Mouse (Mus musculus) cerebellum, adult 2 months (tissue): ENCODE measurements around the gene Fam162b. TPM values are rescaled to one million over a fixed set of nuclear protein-coding genes. Genes with fewer than 3 reads are reported as not detected.
A peak's percentile ranks its signal among the peaks of the same experiment; 100 is the strongest.

Experiments used
- DNase-seq, 2 experiments: peaks; one replicate each; pipeline ENCODE4 v3.0.0; 2021
- H3K27ac ChIP-seq: fragments of 200-500 bp; 2 replicates; pipeline ENCODE4 v1.5.1; 2012; ENCODE audit warnings: low read length, control low read depth, inconsistent platforms; ENCODE audit not compliant: insufficient read depth
- H3K27me3 ChIP-seq: fragments of 200-500 bp; 2 replicates; pipeline ENCODE4 v1.6.1; 2012; ENCODE audit warnings: inconsistent platforms, mild to moderate bottlenecking, low read length, moderate library complexity; ENCODE audit not compliant: control insufficient read depth, insufficient read depth
- H3K4me1 ChIP-seq: fragments of 200-500 bp; 2 replicates; pipeline ENCODE4 v1.6.1; 2011; ENCODE audit warnings: low read length; ENCODE audit not compliant: control insufficient read depth, insufficient read depth
- H3K4me3 ChIP-seq: fragments of 200-500 bp; replicated peaks from 2 replicates; pipeline ENCODE3; 2011; ENCODE audit warnings: mild to moderate bottlenecking, low read depth, low read length, control low read depth; ENCODE audit not compliant: insufficient read depth
- CTCF ChIP-seq: fragments of 200-500 bp; IDR thresholded peaks from 2 replicates; pipeline ENCODE4 v1.5.1; 2011; ENCODE audit warnings: low read depth, mild to moderate bottlenecking, control low read depth, low read length, moderate library complexity, borderline replicate concordance; ENCODE audit not compliant: insufficient read depth
- POLR2A ChIP-seq: fragments of 200-500 bp; IDR thresholded peaks from 2 replicates; pipeline ENCODE4 v1.6.1; 2011; ENCODE audit warnings: low read length, control low read depth, borderline replicate concordance; ENCODE audit not compliant: insufficient read depth
- WGBS: fragments of 180-500 bp; shearing (Covaris S2); methylation state at CpG from one replicate; pipeline ENCODE4 v1.1.7; 2018; 5-methylcytosine and 5-hydroxymethylcytosine counted together
- polyA plus RNA-seq: library from polyadenylated mRNA; depleted of rRNA; stranded (reverse); fragments of >200 nt; gene quantifications from 2 replicates; pipeline ENCODE4 v1.2.3, GENCODE M21; 2012; rRNA removed

The Fam162b gene
- polyA plus RNA-seq, 1 experiment = not detected

GRCm38 (mm10) chr10:51571225-51571996, 18.9 kb downstream of the Fam162b start:
- Histone ChIP-seq H3K4me3 (no peak overlapping the region), H3K27ac (no peak overlapping the region), H3K27me3 (no peaks in the 10 kb centered on the region), H3K4me1 (no peaks in the 10 kb centered on the region)
- WGBS = 77% methylated on average over 9 of the region's 9 CpGs
- DNase-seq = no peak
- TF ChIP-seq CTCF = no peak
- no peak for TF ChIP-seq POLR2A

GRCm38 (mm10) chr10:51556005-51556404, 34.3 kb downstream of the Fam162b start:
- H3K4me1 ChIP-seq = no peaks in the 10 kb centered on the region
- TF ChIP-seq CTCF (no peak), POLR2A (no peak)
- no peaks in the 10 kb centered on the region for H3K27me3 ChIP-seq
- WGBS = 15% methylated on average over 1 of the region's 1 CpGs
- no peak overlapping the region for H3K4me3 ChIP-seq
- no peak for DNase-seq
- no peak overlapping the region for H3K27ac ChIP-seq

- Histone ChIP-seq H3K4me1 (no peaks in the 10 kb centered on the region), H3K4me3 (peak overlapping the region; percentile 38), H3K27me3 (no peaks in the 10 kb centered on the region), H3K27ac (no peak overlapping the region)
- DNase-seq = peak; percentile 35 to 48
- WGBS = 1% methylated on average over 16 of the region's 16 CpGs
- TF ChIP-seq CTCF = peak; percentile 69
- TF ChIP-seq POLR2A = no peak
Observed at GRCm38 (mm10) chr10:51553348-51554123, 36.8 kb downstream of the Fam162b start.

Other genes starting within 250 kb of the Fam162b start
- 0.11 TPM in 1 of 2 replicates, not detected in the other for gene Gm49339, start 109.9 kb downstream of the Fam162b start, polyA plus RNA-seq
- gene Lilr4b, start 109.9 kb downstream of the Fam162b start, polyA plus RNA-seq = 0.14 and 0.34 TPM in 2 replicates
- gene Lilrb4a, start 99.6 kb downstream of the Fam162b start, polyA plus RNA-seq = 0.52 and 0.59 TPM in 2 replicates
- gene Gprc6a, start 40.9 kb upstream of the Fam162b start, polyA plus RNA-seq = not detected in 2 replicates
- gene Rfx6, start 87.2 kb upstream of the Fam162b start, polyA plus RNA-seq = not detected in 2 replicates